Mouse (Mus musculus) E14TG2a.4 (cell line): ENCODE measurements around the gene G430095P16Rik.

Experiments used
- CTCF ChIP-seq: conservative IDR thresholded peaks from 2 replicates; pipeline ENCODE4 v1.5.1; 2014; ENCODE audit warnings: low read length
- POU5F1 ChIP-seq: IDR thresholded peaks from 2 replicates; pipeline ENCODE4 v1.6.1; 2014; ENCODE audit warnings: low read length, borderline replicate concordance

- TF ChIP-seq CTCF (no peak), POU5F1 (no peak)
These were observed 33.5 kb upstream of the G430095P16Rik start for GRCm38 (mm10) chr8:84689091-84689915.
